Mouse (Mus musculus) lung, postnatal 10 days (tissue): Measurements from ENCODE around the gene Mrps16.
A peak's percentile ranks its signal among the peaks of the same experiment; 100 is the strongest.

ENCODE experiments used
- DNase-seq: peaks from one replicate; pipeline ENCODE4 v3.0.0; 2021

The Mrps16 gene

DNA sequence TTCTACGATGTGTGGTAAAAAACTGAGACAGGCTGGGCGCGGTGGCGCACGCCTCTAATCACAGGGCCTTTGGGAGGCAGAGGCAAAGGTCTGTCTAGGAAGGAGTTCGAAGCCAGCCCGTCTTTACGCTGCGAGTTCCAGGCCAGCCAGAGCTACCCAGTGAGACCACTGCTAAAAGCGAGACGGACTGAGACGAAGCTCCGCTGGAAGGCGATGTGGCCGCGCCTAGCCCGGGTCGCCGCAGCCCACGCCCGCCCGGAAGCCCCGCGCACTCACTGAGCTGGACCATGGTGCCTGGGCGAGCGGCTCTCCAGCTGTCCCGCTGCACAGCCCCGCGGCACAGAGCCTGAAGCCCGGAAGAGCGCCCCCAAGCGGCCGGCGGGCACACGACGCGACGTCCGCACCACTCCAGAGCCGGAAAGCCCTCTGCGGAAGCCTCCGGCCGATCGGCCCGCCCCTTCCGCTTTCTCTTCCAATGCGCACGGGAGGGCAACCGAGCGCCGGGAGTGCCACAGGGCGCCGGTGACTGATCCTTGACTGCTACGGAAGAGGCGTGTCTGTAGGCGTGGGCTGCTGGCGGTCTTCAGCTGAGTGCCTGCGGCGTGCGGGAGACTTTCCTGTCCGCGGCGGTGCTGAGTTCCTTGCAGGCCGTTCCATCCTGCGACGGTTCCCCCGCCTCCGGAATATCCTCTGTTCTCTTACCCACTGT is at the start of gene Mrps16:
TSS of gene Mrps16 (minus strand) at position 430 of the 709 bp plus-strand sequence.
- DNase-seq: peak; percentile 98

DNA sequence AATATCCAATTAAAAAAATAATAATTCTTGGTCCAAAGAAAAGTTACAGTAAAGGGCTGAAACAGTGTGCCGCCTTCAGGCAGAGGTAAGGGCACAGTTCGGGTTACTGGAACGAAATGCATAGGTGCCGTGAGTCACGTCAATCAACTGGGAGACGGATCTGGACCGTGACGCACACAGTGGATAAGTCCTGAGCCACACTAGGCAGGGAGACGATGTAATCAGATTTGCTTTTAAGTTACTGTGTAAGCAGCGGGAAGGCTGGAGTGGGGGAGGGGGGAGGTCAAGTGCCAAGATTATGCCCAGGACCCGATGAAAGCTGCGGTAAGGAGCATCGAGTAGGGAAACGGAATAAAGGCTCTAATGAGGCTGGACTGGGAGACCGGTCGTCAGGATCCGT is 48.8 kb upstream of the Mrps16 start:
- DNase-seq: no peak

DNA sequence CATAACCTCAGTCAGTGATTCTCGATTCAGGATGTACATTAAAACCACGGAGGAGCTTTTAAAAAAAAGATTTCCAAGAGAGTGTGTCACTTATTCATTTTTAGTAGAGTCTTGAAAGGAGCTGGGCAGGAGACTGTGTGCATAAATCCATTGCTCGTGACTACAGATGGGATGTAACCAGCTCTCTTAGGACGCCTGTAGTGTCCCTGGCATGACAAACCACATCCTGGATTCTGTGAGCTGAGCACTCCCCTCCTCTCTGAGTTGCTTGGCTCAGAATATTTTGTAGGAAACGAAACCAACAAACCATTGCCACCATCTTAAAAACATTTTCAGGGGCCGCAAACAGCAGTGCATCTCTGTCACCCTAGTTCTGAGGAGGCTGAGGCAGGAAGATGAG is 43.5 kb upstream of the Mrps16 start:
- no peak for DNase-seq

DNA sequence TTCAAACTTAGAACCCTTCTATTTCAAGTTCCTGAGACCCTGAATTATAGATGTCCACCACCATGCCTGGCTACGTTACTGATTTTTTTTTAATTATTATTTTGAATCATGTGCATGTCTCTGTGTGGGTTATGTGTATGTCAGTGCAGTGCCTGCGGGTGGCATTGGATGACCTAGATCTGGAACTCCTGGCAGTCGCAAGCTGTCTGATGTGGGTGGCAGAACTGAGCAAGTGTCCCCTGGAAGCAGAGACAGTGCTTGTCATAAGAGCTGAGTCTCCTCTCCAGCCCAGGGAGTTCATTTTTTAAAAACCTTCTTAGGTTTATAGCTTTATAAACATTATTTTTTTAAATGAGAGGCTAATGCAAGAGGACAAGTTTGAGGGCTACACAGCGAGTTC is 39.0 kb upstream of the Mrps16 start:
- no peak for DNase-seq

DNA sequence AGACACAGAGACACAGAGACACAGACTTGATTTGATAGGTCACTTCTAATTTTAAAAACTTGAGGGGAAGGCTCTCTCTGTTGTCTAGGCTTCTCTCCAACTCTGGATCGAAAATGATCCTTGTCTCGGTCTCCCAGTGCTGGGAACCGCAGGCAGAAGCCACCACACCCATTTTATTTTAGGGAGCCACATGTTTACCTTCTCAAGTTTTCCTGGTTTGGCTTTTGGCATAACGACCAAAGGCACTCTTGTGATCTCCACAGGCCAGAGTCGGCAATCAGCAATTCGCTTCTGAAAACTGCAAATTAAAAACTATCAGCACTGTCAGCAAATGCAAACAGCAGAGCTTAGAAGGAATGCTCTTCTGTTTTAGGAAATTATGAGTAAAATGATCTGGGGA is 38.3 kb upstream of the Mrps16 start:
- DNase-seq: no peak

DNA sequence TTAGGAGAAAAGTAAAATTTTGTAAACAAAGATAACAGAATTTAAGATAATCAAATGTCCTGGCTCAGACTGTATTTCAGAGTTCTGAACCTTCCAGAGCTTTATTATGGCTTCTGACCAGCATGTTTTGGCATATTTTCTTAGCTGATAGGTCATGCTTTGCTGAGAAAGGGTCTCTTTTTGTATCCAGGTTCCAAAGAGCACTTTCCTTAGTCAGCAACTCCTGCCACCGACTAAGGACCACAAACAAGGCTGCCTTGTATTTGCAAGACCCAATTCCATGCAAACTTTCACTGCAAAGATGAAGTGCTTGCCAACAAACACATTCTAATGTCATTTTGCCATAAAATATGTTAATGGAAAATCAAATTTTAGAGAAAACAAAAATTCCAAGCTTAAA is 36.4 kb upstream of the Mrps16 start:
- no peak for DNase-seq

DNA sequence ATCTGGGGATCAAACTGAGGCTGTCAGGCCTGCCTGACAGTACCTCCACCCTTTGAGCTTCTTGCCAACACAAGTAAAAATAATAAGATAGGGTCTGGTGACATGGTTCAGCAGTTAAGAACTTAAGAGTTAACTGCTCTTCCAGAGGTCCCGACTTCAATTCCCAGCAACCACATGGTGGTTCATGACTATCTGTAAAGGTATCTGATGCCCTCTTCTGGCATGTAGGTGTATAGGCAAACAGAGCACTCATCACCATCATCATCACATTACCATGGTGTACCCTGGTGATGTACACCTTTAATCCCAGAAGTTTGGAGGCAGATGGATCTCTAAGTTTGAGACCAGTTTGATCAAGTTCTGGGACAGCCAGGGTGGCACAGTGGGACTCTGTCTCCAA is 35.2 kb upstream of the Mrps16 start:
- no peak for DNase-seq

DNA sequence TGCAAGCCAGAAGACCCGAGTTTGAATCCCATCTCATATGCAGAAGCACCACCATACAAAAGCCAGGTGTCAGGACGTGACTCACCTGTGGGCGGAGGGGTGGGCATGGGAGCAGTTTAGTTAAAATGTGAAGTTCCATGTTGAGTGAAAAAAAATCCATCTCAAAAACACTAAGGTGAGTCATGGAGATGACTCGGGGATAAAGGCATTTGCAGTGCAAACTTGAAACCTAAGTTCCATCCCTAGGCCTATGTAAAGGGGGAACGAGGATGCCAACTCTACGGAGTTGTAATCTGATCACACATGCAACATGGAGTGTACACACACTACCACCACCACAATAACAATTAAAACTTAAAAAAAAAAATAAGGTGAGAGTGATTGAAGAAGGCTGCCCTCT is 29.6 kb upstream of the Mrps16 start:
- DNase-seq: no peak

DNA sequence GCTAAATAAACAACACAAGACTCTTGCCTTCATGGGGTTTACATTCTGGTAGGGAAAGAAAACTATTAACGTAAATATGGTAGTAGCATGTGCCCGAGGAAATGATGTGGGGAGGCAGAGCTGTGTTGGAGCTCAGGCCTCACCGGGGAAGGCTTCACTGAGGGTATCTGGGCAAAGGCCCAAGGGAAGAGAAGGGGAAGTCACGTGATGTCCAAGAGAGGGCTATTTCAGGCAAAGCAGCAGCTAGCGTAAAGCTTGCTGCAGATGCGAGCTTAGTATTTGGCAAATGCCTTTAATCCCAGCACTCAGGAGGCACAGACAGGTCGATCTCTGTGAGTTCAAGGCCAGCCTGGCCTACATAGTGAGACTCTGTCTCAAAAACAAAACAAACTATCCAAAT is 28.8 kb upstream of the Mrps16 start:
- DNase-seq: peak; percentile 29

- DNase-seq: peak; percentile 53
Observed at GRCm38 (mm10) chr14:20400071-20400470, 6.6 kb upstream of the Mrps16 start.

GRCm38 (mm10) chr14:20398864-20399263 is 5.4 kb upstream of the Mrps16 start:
- peak; percentile 61 for DNase-seq

DNA sequence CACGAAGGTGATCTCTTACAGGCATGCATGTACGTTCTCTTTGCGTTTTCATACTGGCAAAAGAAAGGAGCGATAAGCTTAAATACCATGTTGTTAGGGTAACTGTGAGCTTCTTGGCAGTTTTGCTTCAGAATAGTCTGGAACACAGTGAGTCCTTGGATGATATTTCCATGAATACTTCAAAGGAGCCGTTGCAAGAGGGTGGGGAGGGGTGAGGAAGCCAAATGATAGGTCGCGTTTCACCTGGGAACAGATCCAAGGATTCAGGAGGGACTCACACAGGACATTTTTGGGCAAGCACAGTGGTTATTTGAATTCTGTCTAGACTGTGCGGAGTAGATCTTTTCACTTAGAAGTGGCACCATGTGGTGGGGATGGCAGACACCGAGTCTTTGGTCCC is 3.8 kb upstream of the Mrps16 start:
- no peak for DNase-seq

- DNase-seq: no peak
Observed at GRCm38 (mm10) chr14:20392326-20392725, 1.1 kb downstream of the Mrps16 start.

GRCm38 (mm10) chr14:20389446-20390079 is 3.9 kb downstream of the Mrps16 start:
- DNase-seq: no peak

- peak; percentile 98 for DNase-seq
Observed at GRCm38 (mm10) chr14:20388441-20389129, 4.8 kb downstream of the Mrps16 start, which contains the start of gene Dnajc9. Gene Dnajc9 (minus strand): TSS chr14:20388910.

- DNase-seq: no peak
Observed at GRCm38 (mm10) chr14:20379753-20380430, 13.5 kb downstream of the Mrps16 start.

- DNase-seq: peak; percentile 32
Observed at GRCm38 (mm10) chr14:20379087-20379640, 14.3 kb downstream of the Mrps16 start.

DNA sequence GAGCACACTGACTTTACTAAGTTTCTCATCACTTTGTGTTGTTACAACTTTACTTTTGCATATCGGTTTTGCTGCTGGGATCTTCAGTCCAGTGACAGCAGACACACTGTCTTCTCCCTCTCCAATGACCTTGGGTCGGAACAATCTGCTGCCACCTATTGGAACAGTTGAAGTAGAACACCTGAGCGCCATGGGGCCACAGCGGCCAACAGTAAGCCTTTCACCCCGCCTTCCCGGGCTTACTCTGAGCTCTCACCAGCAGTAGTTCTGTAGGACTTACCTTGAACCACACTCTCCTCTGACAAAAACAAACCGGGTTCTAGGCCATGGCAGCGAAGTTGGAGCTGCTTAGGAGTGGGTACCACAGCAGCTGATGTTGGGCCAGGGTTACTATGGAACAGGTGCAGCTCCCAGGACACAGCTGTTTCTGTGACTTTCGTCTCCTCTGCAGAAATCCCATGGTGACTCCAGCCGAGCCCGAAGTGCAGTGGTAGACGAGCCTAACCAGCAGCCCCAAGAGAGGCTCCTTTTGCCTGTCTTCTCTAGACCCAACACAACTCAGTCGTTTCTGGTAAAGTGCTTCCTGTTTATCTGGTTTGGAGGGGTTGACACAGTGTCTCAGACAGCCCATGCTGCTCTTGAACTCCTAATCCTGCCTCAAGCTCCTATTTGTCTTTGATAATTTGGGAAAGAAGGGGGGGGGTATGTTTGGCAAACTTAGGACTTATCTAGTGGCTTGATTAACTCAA is 14.9 kb downstream of the Mrps16 start:
- DNase-seq: peak; percentile 69

- peak; percentile 28 for DNase-seq
Observed at GRCm38 (mm10) chr14:20377112-20377521, 16.3 kb downstream of the Mrps16 start.

DNA sequence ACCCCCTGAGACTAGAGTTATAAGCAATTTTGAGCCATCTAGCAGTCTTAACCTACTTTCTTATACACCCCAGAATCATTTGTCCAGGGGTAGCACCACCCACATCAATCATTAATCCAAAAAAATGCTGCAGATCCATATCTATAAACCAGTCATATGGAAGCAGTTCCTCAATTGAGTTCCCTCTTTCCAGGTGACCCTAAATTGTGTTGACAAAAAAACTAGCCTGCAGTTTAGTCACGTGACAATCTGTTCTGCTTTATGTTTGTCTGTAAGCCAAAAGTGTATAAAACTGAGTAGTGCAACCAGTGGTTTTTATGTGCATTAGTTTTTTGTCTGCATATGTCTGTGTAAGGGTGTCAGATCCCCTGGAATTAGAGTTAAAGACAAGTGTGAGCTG is 21.6 kb downstream of the Mrps16 start:
- DNase-seq: no peak

GRCm38 (mm10) chr14:20370798-20371197 is 22.6 kb downstream of the Mrps16 start:
- DNase-seq: no peak

DNA sequence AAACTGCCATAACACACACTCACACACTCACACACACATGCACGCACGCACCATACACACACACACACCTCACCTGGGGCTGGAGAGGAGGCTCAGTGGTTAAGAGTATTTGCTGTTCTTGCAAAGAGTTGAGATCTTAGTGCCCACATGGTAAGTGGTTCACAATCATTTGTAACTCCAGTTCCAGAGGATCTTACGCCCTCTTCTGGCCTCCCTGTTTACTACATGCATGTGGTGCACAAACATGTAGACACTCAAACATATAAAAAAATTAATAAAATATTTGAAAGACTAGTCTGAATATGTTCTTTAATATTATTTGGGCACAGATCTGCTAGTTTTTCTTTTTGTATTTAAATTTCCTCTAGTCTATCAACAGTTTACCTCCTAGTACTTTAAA is 25.2 kb downstream of the Mrps16 start:
- DNase-seq: no peak
